Mouse (Mus musculus) testis, postnatal 10 days (tissue): Measurements from ENCODE around the gene Xpnpep2.

Experiments used
- DNase-seq: peaks from one replicate; pipeline ENCODE4 v3.0.0; 2021; ENCODE audit warnings: low spot score

Gene Xpnpep2

DNA sequence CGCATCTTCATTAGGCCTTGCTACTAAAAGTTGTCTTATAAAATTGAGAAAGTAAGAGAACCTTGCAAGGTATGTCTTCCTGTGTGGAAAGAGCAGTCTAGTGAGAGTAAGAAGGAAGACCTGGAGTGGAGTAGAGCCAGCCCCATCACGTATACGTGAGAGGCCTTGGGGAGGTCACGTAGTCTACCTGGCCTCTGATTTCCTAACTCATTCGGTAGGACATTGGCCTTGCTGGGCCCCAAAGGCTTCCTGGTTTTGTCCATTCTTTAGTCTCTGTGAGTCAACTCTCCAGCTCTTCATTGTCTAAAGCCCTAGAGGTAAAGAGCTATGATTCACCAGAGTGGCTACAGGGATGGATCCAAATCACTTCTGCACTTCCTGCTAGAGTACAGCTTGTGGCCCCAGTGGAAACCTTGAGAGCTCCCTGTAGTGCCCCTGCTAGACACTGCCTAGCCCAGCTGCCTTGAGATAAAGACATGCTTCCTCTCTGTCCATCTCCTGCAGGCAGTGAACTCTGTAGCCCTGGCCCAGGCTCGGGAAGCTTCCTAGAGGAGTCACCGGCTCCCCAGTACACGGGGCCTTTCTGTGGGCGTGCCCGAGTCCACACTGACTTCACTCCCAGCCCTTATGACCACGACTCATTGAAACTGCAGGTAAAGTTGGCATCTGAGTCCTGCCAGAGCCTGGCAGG, 49.8 kb downstream of the Xpnpep2 start:
- no peak for DNase-seq

DNA sequence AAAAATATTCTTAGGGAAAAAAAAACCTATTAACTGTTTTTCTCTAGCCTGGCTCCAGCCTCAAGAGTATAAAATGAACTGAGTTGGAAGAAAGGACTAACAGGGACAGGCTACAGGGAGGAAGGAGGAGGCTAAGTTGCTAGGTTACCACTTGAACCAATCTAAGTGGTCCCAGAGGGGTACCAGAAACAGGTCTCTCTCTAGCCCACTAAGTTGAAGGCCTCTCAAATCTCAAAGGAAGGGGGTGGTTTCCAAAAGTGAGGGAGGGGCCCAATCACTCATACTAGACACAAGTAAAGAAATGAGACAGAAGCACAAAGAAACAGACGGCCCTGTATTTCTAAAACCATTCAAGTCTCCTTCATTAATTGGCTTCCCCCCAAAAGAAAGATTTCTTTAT, 61.4 kb downstream of the Xpnpep2 start:
- DNase-seq = no peak

GRCm38 (mm10) chrX:48170368-48170767, 61.8 kb downstream of the Xpnpep2 start:
- DNase-seq = no peak

DNA sequence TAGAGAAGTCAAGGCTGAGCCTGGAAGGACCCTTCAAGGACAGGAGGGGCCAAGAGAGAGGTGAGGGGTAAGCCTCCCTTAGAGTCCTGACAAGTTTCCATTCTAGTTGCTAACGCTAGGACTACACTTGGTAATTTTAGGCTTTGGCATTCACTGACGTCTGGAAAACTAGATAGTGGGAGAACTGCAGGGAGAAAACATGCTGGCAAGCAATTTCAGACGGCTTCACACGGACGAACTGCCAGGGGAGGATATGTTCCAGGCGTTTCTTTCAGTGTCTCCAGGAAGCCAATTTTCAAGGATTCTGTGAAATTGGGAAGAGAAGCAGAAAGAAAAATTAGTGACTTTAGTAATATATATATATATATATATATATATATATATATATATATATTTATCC, 73.3 kb downstream of the Xpnpep2 start:
- no peak for DNase-seq

DNA sequence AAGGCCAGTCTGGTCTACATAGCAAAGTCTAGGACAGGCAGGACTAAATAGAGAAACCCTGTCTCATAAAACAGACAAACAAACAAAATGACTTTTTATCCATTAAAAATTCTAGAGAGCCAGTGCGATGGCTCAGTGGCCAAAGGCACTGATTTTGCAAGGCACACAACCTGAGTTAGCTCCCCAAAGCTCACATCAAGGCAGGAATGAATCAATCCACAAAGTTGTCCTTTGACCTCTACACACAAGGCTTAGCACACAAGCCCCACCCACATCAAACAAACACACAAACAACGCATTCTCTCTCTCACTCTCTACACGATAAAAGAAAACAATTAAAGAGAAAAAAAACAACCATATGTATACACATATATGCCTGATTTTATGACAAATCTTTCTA, 76.2 kb downstream of the Xpnpep2 start:
- no peak for DNase-seq
